Mouse (Mus musculus) heart, embryonic 13.5 days (tissue): ENCODE measurements around the gene Disp3. TPM values are rescaled to one million over a fixed set of nuclear protein-coding genes. Genes with fewer than 3 reads are reported as not detected.

ENCODE experiments used
- ATAC-seq: fragments of 200-750 bp; cut with Nextera tagmentation; 2 replicates; pipeline ENCODE4 v1.8.0; 2017; ENCODE audit warnings: moderate TSS enrichment; ENCODE audit not compliant: insufficient number of reproducible peaks, low FRiP score, low TSS enrichment; ENCODE audit errors: extremely low read depth
- H3K27ac ChIP-seq: fragments of 300-500 bp; sonication (generic); replicated peaks from 2 replicates; pipeline ENCODE4 v1.5.1; 2015; ENCODE audit warnings: moderate library complexity, mild to moderate bottlenecking, inconsistent platforms
- H3K27me3 ChIP-seq: fragments of 300-500 bp; sonication (generic); replicated peaks from 2 replicates; pipeline ENCODE4 v1.6.1; 2015; ENCODE audit warnings: mild to moderate bottlenecking, inconsistent platforms
- H3K36me3 ChIP-seq: fragments of 300-500 bp; sonication (generic); 2 replicates; pipeline ENCODE4 v1.6.1; 2015; ENCODE audit warnings: mild to moderate bottlenecking, inconsistent platforms
- H3K4me1 ChIP-seq: fragments of 300-500 bp; sonication (generic); 2 replicates; pipeline ENCODE4 v1.6.1; 2015; ENCODE audit warnings: inconsistent platforms
- H3K4me2 ChIP-seq: fragments of 300-500 bp; sonication (generic); 2 replicates; pipeline ENCODE4 v1.6.1; 2015; ENCODE audit warnings: inconsistent platforms, mild to moderate bottlenecking, moderate library complexity
- H3K4me3 ChIP-seq: fragments of 300-500 bp; sonication (generic); 2 replicates; pipeline ENCODE4 v1.5.1; 2015; ENCODE audit warnings: moderate library complexity, mild to moderate bottlenecking, inconsistent platforms
- H3K9ac ChIP-seq: fragments of 300-500 bp; sonication (generic); 2 replicates; pipeline ENCODE4 v1.6.1; 2015; ENCODE audit warnings: inconsistent platforms, mild to moderate bottlenecking, moderate library complexity
- H3K9me3 ChIP-seq: fragments of 300-500 bp; sonication (generic); 2 replicates; pipeline ENCODE4 v1.6.1; 2016; ENCODE audit warnings: inconsistent platforms
- WGBS: fragments of 180-500 bp; shearing (Covaris S2); methylation state at CpG from one replicate; pipeline ENCODE4 v1.1.7; 2015; ENCODE audit warnings: mixed read lengths; 5-methylcytosine and 5-hydroxymethylcytosine counted together
- polyA plus RNA-seq: library from polyadenylated mRNA; unstranded; fragments of >200 nt; fragmentation: Nextera tagmentation; extraction: Ambion mirVana; gene quantifications from 2 replicates; pipeline ENCODE4 v1.2.1, GENCODE M21; 2015

The Disp3 gene
- polyA plus RNA-seq, 1 experiment from 2014 or later = 0.03 TPM

DNA sequence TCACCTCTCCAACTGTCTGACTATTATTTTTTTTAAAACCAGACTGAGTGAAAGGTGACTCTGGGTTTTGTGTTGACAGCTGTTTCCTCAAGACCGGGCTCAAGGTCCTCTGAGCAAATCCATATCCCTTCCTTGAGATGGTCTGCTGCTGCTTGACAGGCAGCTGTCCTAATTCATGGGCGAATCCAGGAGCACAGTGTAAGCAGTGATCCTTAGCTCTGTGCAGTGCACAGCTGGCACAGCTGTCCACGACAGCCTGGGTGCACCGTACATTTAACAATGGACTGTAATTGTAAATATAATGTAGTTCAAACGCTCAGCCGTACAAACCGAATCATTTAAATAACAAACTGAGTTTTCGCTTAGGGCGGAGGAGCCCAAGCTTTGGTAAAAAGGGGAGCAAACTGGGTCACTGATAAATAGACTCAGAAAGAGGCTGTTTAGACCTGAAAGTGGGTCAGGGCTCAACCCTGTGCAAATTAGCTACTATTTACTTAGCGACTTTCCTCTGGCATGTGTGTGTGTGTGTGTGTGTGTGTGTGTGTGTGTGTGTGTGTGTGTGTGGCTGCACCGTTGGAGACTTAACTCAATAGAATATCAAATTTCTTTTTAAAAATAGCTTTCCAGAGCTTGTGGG, 72.4 kb downstream of the Disp3 start:
- WGBS = 51% methylated on average over 11 of the region's 11 CpGs
- no peak for ATAC-seq

DNA sequence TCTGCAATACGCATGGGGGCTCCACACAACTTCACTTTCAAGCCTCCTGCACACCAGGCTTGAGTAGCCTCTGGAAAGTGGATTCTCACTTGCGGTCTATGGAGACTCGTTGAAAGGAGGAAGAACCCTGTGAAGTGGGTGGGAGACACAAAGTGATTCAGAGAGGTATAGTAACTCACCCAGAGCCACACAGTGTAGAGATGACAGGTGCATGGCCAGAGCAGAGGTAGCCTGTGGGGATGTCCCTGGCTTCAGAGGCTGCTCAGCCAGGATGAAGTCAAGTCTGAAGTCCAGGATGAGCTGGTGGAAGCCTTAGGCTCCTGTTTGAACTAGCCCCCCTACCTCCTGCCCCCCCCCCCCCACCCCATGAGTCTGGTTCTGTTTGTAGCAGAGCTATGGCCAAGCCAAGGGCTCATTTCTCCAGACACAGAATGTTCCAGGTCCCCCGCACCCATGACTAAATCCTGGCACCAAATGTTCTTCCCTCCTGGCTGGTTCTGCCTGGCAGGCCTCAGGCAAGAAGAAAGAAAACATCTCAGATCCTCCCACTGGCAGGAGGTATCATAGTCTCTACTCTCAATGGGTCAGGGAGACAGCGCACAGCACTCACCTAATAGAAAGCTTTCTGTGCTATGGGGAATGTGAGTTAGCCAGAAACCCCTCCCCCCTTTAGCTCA, 73.2 kb downstream of the Disp3 start:
- Histone ChIP-seq H3K36me3 (no peaks in the 10 kb centered on the region), H3K9me3 (no peaks in the 10 kb centered on the region), H3K9ac (no peak overlapping the region), H3K4me3 (no peak overlapping the region), H3K27ac (no peak overlapping the region), H3K4me2 (no peak overlapping the region), H3K4me1 (no peaks in the 10 kb centered on the region), H3K27me3 (peaks cover 71% of the 10 kb centered on the region)
- WGBS = 32% methylated on average over 5 of the region's 5 CpGs
- no peak for ATAC-seq

More for the DNA sequence above, 72.4 kb downstream of the Disp3 start:
- Histone ChIP-seq H3K9me3 (no peaks in the 10 kb centered on the region), H3K4me2 (no peak overlapping the region), H3K27me3 (peaks cover 79% of the 10 kb centered on the region), H3K4me3 (no peak overlapping the region), H3K4me1 (no peaks in the 10 kb centered on the region), H3K9ac (no peak overlapping the region), H3K27ac (no peak overlapping the region), H3K36me3 (no peaks in the 10 kb centered on the region)

DNA sequence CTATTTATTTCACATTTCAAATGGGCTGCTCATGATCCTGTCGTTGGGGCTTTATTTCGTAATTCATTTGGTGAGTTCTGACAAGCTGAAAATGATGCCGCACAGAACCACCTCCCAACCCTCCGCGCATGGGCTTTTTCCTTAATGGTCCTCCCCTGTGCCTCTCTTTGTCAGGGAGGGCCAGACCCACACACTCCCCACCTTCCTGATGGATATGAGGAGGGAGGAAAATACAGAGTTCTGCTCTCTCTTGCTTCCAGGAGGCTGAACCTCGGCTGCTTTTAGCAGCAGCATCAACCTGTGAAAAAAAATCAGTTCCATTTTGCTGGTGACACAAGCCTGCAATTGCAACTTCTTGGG, 82.9 kb downstream of the Disp3 start:
- Histone ChIP-seq H3K9me3 (no peaks in the 10 kb centered on the region), H3K27ac (no peak overlapping the region), H3K4me2 (peak overlapping the region; percentile 46; the same call in 1 of the 2 replicates), H3K9ac (no peak overlapping the region), H3K4me1 (no peaks in the 10 kb centered on the region), H3K4me3 (no peak overlapping the region), H3K27me3 (peaks cover 11% of the 10 kb centered on the region), H3K36me3 (no peaks in the 10 kb centered on the region)
- 51% methylated on average over 6 of the region's 6 CpGs for WGBS
- no peak for ATAC-seq

- Histone ChIP-seq H3K27me3 (peaks cover 13% of the 10 kb centered on the region), H3K4me3 (no peak overlapping the region), H3K27ac (no peak overlapping the region; the same call in 1 of the 2 replicates), H3K36me3 (no peaks in the 10 kb centered on the region), H3K9me3 (no peaks in the 10 kb centered on the region), H3K9ac (no peak overlapping the region), H3K4me1 (no peaks in the 10 kb centered on the region), H3K4me2 (peak overlapping the region; percentile 46)
- no peak; the same call in 1 of the 2 replicates for ATAC-seq
- 40% methylated on average over 15 of the region's 15 CpGs for WGBS
These were observed 83.5 kb downstream of the Disp3 start for GRCm38 (mm10) chr4:148204061-148204872.

DNA sequence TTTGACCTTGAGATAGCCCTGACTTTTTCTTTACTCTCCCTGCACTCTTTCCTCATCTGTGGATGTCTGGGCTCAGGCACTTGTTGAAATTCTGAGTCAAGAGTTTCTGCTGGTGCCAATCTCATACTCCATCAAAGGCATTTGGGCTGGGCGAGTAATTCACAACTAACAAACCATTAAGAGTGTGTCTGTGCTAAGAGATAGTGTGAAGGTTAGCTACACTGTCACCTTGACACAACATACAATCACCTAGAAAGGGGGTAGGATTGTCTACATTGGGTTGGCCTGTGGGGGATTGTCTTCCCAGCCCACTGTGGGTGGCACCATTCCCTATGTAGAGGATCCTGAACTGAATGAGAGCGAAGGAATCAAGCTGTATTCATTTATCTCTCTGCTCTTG, 84.2 kb downstream of the Disp3 start:
- H3K9me3 ChIP-seq = no peaks in the 10 kb centered on the region
- WGBS = 76% methylated on average over 2 of the region's 2 CpGs
- peaks cover 20% of the 10 kb centered on the region for H3K27me3 ChIP-seq
- no peak overlapping the region for H3K9ac ChIP-seq
- H3K4me2 ChIP-seq = peak overlapping the region; percentile 46; the same call in 1 of the 2 replicates
- no peak overlapping the region for H3K27ac ChIP-seq
- H3K36me3 ChIP-seq = no peaks in the 10 kb centered on the region
- no peak for ATAC-seq
- H3K4me3 ChIP-seq = no peak overlapping the region
- no peaks in the 10 kb centered on the region for H3K4me1 ChIP-seq

- Histone ChIP-seq H3K9ac (no peak overlapping the region), H3K27ac (no peak overlapping the region), H3K27me3 (peaks cover 31% of the 10 kb centered on the region), H3K4me1 (no peaks in the 10 kb centered on the region), H3K36me3 (no peaks in the 10 kb centered on the region), H3K4me2 (no peak overlapping the region), H3K4me3 (no peak overlapping the region), H3K9me3 (no peaks in the 10 kb centered on the region)
- no peak for ATAC-seq
- 48% methylated on average over 10 of the region's 10 CpGs for WGBS
These were observed 89.0 kb downstream of the Disp3 start for GRCm38 (mm10) chr4:148198721-148199120.

GRCm38 (mm10) chr4:148194400-148194799, 93.4 kb downstream of the Disp3 start:
- no peak for ATAC-seq
- H3K36me3 ChIP-seq = no peaks in the 10 kb centered on the region
- no peak overlapping the region for H3K4me3 ChIP-seq
- H3K27me3 ChIP-seq = peaks cover 32% of the 10 kb centered on the region
- H3K9ac ChIP-seq = no peak overlapping the region
- H3K4me2 ChIP-seq = no peak overlapping the region
- H3K9me3 ChIP-seq = no peaks in the 10 kb centered on the region
- H3K27ac ChIP-seq = no peak overlapping the region
- H3K4me1 ChIP-seq = peaks cover 2% of the 10 kb centered on the region; the same call in 1 of the 2 replicates

DNA sequence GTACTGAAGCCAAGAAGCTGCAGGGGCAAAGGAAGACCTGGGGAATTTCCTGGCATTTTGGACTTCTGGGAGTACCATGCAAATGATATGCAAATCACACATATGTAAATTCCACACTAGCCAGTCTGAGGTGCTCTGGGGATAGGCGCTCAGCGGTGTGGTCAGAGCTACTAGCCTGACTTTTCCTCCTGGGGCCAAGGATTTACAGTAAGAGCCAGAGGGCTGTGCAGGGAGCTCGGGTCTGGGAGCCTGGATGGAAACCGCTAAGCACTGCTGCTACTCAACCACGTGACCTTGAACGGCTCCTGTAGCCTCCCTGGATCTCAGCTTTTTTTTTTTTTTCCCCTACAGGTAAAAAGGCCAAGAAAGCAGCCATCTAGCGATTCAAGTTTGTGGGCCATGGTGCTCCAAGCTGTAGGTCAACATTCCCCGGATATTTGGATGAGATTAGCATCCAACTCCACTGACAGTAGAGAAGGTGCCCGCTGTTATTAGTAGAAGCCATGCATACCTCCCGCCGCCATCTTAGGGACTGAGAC, 95.0 kb downstream of the Disp3 start:
- Histone ChIP-seq H3K27ac (no peak overlapping the region), H3K9ac (no peak overlapping the region), H3K4me1 (peaks cover 2% of the 10 kb centered on the region; the same call in 1 of the 2 replicates), H3K4me3 (no peak overlapping the region), H3K9me3 (no peaks in the 10 kb centered on the region), H3K4me2 (no peak overlapping the region), H3K27me3 (peaks cover 22% of the 10 kb centered on the region), H3K36me3 (no peaks in the 10 kb centered on the region)
- no peak for ATAC-seq
- 25% methylated on average over 11 of the region's 11 CpGs for WGBS

Other genes with a start within 250 kb of the Disp3 start
- gene Clcn6, start 249.1 kb downstream of the Disp3 start, polyA plus RNA-seq = 5.8 and 6.5 TPM in 2 replicates
- gene Mthfr, start 248.9 kb downstream of the Disp3 start, polyA plus RNA-seq = 11.4 and 11.7 TPM in 2 replicates
- gene Agtrap, start 199.9 kb downstream of the Disp3 start, polyA plus RNA-seq = 15.4 and 17.6 TPM in 2 replicates
- 33.3 and 39.0 TPM in 2 replicates for gene Mad2l2, start 157.6 kb downstream of the Disp3 start, polyA plus RNA-seq
- 0.03 and 0.05 TPM in 2 replicates for gene Draxin, start 157.3 kb downstream of the Disp3 start, polyA plus RNA-seq
- gene Fbxo6, start 135.8 kb downstream of the Disp3 start, polyA plus RNA-seq = 18.6 and 19.6 TPM in 2 replicates
- gene Fbxo44, start 127.5 kb downstream of the Disp3 start, polyA plus RNA-seq = 20.9 and 26.9 TPM in 2 replicates
- 1.0 and 1.6 TPM in 2 replicates for gene Fbxo2, start 127.3 kb downstream of the Disp3 start, polyA plus RNA-seq
- 20.0 and 20.6 TPM in 2 replicates for gene Ubiad1, start 156.8 kb upstream of the Disp3 start, polyA plus RNA-seq
- gene Mtor, start 160.6 kb upstream of the Disp3 start, polyA plus RNA-seq = 11.7 and 11.9 TPM in 2 replicates
- gene Angptl7, start 212.5 kb upstream of the Disp3 start, polyA plus RNA-seq = 9.3 and 10.4 TPM in 2 replicates